Mouse (Mus musculus) CD4-positive, CD25-positive, alpha-beta regulatory T cell, adult 2 months (primary cell): Measurements from ENCODE around the gene Ssxb10.
"Not testable (repeated sequence)": the region's sequence is repeated elsewhere in the genome, so short reads cannot be mapped to it uniquely, and the experiment has no call there.

Source experiments
- DNase-seq: peaks from one replicate; pipeline ENCODE4 v3.0.0-alpha.2; 2012; ENCODE audit warnings: low read depth, low spot score

The Ssxb10 gene

GRCm38 (mm10) chrX:8327124-8327523 is at the start of gene Ssxb10:
TSS of gene Ssxb10 (plus strand) at chrX:8327424.
- DNase-seq = no peak

GRCm38 (mm10) chrX:8288621-8289020 is 38.6 kb upstream of the Ssxb10 start:
- DNase-seq = no peak

GRCm38 (mm10) chrX:8309302-8309701 is 17.9 kb upstream of the Ssxb10 start:
- DNase-seq = no peak

GRCm38 (mm10) chrX:8314905-8315304 is 12.3 kb upstream of the Ssxb10 start:
- peak; percentile 77 for DNase-seq

GRCm38 (mm10) chrX:8366678-8367077 is 39.5 kb downstream of the Ssxb10 start, which contains the start of gene Ssxb9:
TSS of gene Ssxb9 (plus strand) at chrX:8366978.
- DNase-seq = not testable (repeated sequence)
